ENCODE assay signal across 17 mouse cellular contexts in genomic region chr11:26299268-26299667, GRCm38 (mm10).
"Had no signal": no experiment of that assay in that cellular context is flagged by ENCODE, and none has a peak within 500 bp of the region (broad histone marks: within the 10 kb centered on the region; RNA-seq: fewer than 3 reads in every experiment).

No protein-coding gene starts in this region.

- DNase-seq: retina, postnatal 1 day; right cerebral cortex, adult 18-20 months; right cerebral cortex, postnatal 14 days; right cerebral cortex, postnatal 25 days; right cerebral cortex, postnatal 4 days; spleen, adult 18-20 months; thymus, adult 18-20 months; thymus, adult 2 months; thymus, postnatal 14 days; thymus, postnatal 25 days; thymus, postnatal 36 days; thymus, postnatal 4 days had no signal

- H3K4me3 ChIP-seq: neural tube, embryonic 12.5 days; neural tube, embryonic 13.5 days; neural tube, embryonic 15.5 days; stomach, embryonic 15.5 days had no signal

- H3K27ac ChIP-seq: neural tube, embryonic 12.5 days; neural tube, embryonic 13.5 days; neural tube, embryonic 15.5 days; stomach, embryonic 15.5 days; stomach, postnatal 0 days had no signal

- H3K9me3 ChIP-seq: neural tube, embryonic 12.5 days; neural tube, embryonic 13.5 days; neural tube, embryonic 15.5 days; stomach, embryonic 15.5 days had no signal

- H3K9ac ChIP-seq: neural tube, embryonic 12.5 days; neural tube, embryonic 13.5 days; neural tube, embryonic 15.5 days; stomach, embryonic 15.5 days had no signal

- H3K4me1 ChIP-seq: neural tube, embryonic 12.5 days; neural tube, embryonic 13.5 days; neural tube, embryonic 15.5 days; stomach, embryonic 15.5 days had no signal

- H3K36me3 ChIP-seq: neural tube, embryonic 12.5 days; neural tube, embryonic 13.5 days; neural tube, embryonic 15.5 days; stomach, embryonic 15.5 days had no signal

- H3K4me2 ChIP-seq: neural tube, embryonic 12.5 days; neural tube, embryonic 13.5 days; neural tube, embryonic 15.5 days; stomach, embryonic 15.5 days had no signal

- H3K27me3 ChIP-seq: neural tube, embryonic 12.5 days; neural tube, embryonic 13.5 days; neural tube, embryonic 15.5 days; stomach, embryonic 15.5 days had no signal
